Mouse (Mus musculus) liver, embryonic 13.5 days (tissue): ENCODE measurements around the gene Rtl1. TPM values are rescaled to one million over a fixed set of nuclear protein-coding genes. Genes with fewer than 3 reads are reported as not detected.

Experiments
- ATAC-seq: fragments of 200-750 bp; cut with Nextera tagmentation; 2 replicates; pipeline ENCODE4 v1.8.0; 2017; ENCODE audit warnings: low read depth, mild to moderate bottlenecking, moderate number of reproducible peaks, moderate library complexity
- DNase-seq: peaks from one replicate; pipeline ENCODE4 v3.0.0; 2022
- H3K27ac ChIP-seq: fragments of 300-500 bp; sonication (generic); 2 replicates; pipeline ENCODE4 v1.5.1; 2015; ENCODE audit warnings: moderate library complexity, mild to moderate bottlenecking, inconsistent platforms
- H3K27me3 ChIP-seq: fragments of 300-500 bp; sonication (generic); 2 replicates; pipeline ENCODE4 v1.6.1; 2015; ENCODE audit warnings: mild to moderate bottlenecking, inconsistent platforms
- H3K36me3 ChIP-seq: fragments of 300-500 bp; sonication (generic); 2 replicates; pipeline ENCODE4 v1.6.1; 2015; ENCODE audit warnings: mild to moderate bottlenecking, inconsistent platforms
- H3K4me1 ChIP-seq: fragments of 300-500 bp; sonication (generic); replicated peaks from 2 replicates; pipeline ENCODE4 v1.6.1; 2015; ENCODE audit warnings: inconsistent platforms
- H3K4me2 ChIP-seq: fragments of 300-500 bp; sonication (generic); 2 replicates; pipeline ENCODE4 v1.6.1; 2015; ENCODE audit warnings: inconsistent platforms, mild to moderate bottlenecking, moderate library complexity
- H3K4me3 ChIP-seq: fragments of 300-500 bp; sonication (generic); replicated peaks from 2 replicates; pipeline ENCODE4 v1.5.1; 2015; ENCODE audit warnings: mild to moderate bottlenecking, inconsistent platforms
- H3K9ac ChIP-seq: fragments of 300-500 bp; sonication (generic); 2 replicates; pipeline ENCODE4 v1.6.1; 2015; ENCODE audit warnings: mild to moderate bottlenecking, inconsistent platforms
- H3K9me3 ChIP-seq: fragments of 300-500 bp; sonication (generic); replicated peaks from 2 replicates; pipeline ENCODE4 v1.6.1; 2016; ENCODE audit warnings: inconsistent platforms
- WGBS: fragments of 180-500 bp; shearing (Covaris S2); methylation state at CpG from one replicate; pipeline ENCODE4 v1.1.7; 2015; ENCODE audit not compliant: insufficient replicate concordance; 5-methylcytosine and 5-hydroxymethylcytosine counted together
- polyA plus RNA-seq: library from polyadenylated mRNA; unstranded; fragments of >200 nt; fragmentation: Nextera tagmentation; extraction: Ambion mirVana; gene quantifications from 2 replicates; pipeline ENCODE4 v1.2.1, GENCODE M21; 2015

Gene Rtl1
- polyA plus RNA-seq, 1 experiment from 2014 or later: 0.74 TPM

- WGBS: 58% methylated on average over 4 of the region's 4 CpGs
- no peak for ATAC-seq
- H3K36me3 ChIP-seq: 0 out of 2 replicates have a peak, but pooled peaks cover 10% of the 10 kb centered on the region
Observed at GRCm38 (mm10) chr12:109572259-109572658, 27.9 kb downstream of the Rtl1 start.

GRCm38 (mm10) chr12:109560111-109560695 lies 39.9 kb downstream of the Rtl1 start:
- no peaks in the 10 kb centered on the region for H3K36me3 ChIP-seq
- H3K9ac ChIP-seq: no peak overlapping the region
- H3K27me3 ChIP-seq: no peaks in the 10 kb centered on the region
- no peak overlapping the region for H3K4me2 ChIP-seq
- H3K27ac ChIP-seq: no peak overlapping the region
- whole genome bisulfite sequencing: 63% methylated on average over 10 of the region's 10 CpGs
- no peak overlapping the region for H3K4me3 ChIP-seq
- ATAC-seq (no peak), DNase-seq (no peak)
- no peaks in the 10 kb centered on the region for H3K9me3 ChIP-seq
- H3K4me1 ChIP-seq: no peaks in the 10 kb centered on the region

More at GRCm38 (mm10) chr12:109572259-109572658, 27.9 kb downstream of the Rtl1 start:
- H3K4me3 ChIP-seq: no peak overlapping the region
- H3K9me3 ChIP-seq: no peaks in the 10 kb centered on the region
- H3K4me2 ChIP-seq: no peak overlapping the region
- H3K9ac ChIP-seq: no peak overlapping the region
- DNase-seq: no peak
- H3K27ac ChIP-seq: no peak overlapping the region
- no peaks in the 10 kb centered on the region for H3K27me3 ChIP-seq
- H3K4me1 ChIP-seq: no peaks in the 10 kb centered on the region

GRCm38 (mm10) chr12:109558891-109559487 lies 41.1 kb downstream of the Rtl1 start:
- Histone ChIP-seq H3K27ac (no peak overlapping the region), H3K4me2 (no peak overlapping the region), H3K4me3 (no peak overlapping the region), H3K4me1 (no peaks in the 10 kb centered on the region), H3K9ac (no peak overlapping the region), H3K36me3 (no peaks in the 10 kb centered on the region), H3K9me3 (no peaks in the 10 kb centered on the region), H3K27me3 (no peaks in the 10 kb centered on the region)
- no peak for ATAC-seq
- 66% methylated on average over 7 of the region's 7 CpGs for WGBS
- DNase-seq: no peak

- Histone ChIP-seq H3K27ac (no peak overlapping the region), H3K9ac (no peak overlapping the region), H3K4me3 (no peak overlapping the region), H3K4me2 (no peak overlapping the region), H3K27me3 (no peaks in the 10 kb centered on the region), H3K36me3 (no peaks in the 10 kb centered on the region), H3K4me1 (no peaks in the 10 kb centered on the region), H3K9me3 (no peaks in the 10 kb centered on the region)
- DNase-seq (no peak), ATAC-seq (no peak)
- WGBS: 69% methylated on average over 12 of the region's 12 CpGs
Observed at GRCm38 (mm10) chr12:109558226-109558824, 41.8 kb downstream of the Rtl1 start.

GRCm38 (mm10) chr12:109555837-109556409 lies 44.2 kb downstream of the Rtl1 start:
- WGBS: 62% methylated on average over 15 of the region's 15 CpGs

GRCm38 (mm10) chr12:109553568-109553967 lies 46.6 kb downstream of the Rtl1 start:
- Histone ChIP-seq H3K4me1 (no peaks in the 10 kb centered on the region), H3K27ac (no peak overlapping the region), H3K27me3 (no peaks in the 10 kb centered on the region), H3K4me2 (no peak overlapping the region), H3K9ac (no peak overlapping the region), H3K9me3 (no peaks in the 10 kb centered on the region), H3K36me3 (no peaks in the 10 kb centered on the region; the same call in 1 of the 2 replicates), H3K4me3 (no peak overlapping the region)
- no peak for DNase-seq
- WGBS: 73% methylated on average over 1 of the region's 1 CpGs
- no peak for ATAC-seq

More at GRCm38 (mm10) chr12:109555837-109556409, 44.2 kb downstream of the Rtl1 start:
- Histone ChIP-seq H3K4me1 (no peaks in the 10 kb centered on the region), H3K9ac (no peak overlapping the region), H3K9me3 (no peaks in the 10 kb centered on the region), H3K36me3 (no peaks in the 10 kb centered on the region; the same call in 1 of the 2 replicates), H3K27ac (no peak overlapping the region), H3K27me3 (no peaks in the 10 kb centered on the region), H3K4me2 (no peak overlapping the region), H3K4me3 (no peak overlapping the region)
- no peak for ATAC-seq
- no peak for DNase-seq

GRCm38 (mm10) chr12:109552754-109553525 lies 47.2 kb downstream of the Rtl1 start:
- no peaks in the 10 kb centered on the region for H3K27me3 ChIP-seq
- ATAC-seq (no peak), DNase-seq (no peak)
- H3K9ac ChIP-seq: no peak overlapping the region
- H3K4me2 ChIP-seq: no peak overlapping the region
- H3K9me3 ChIP-seq: no peaks in the 10 kb centered on the region
- H3K4me3 ChIP-seq: no peak overlapping the region
- H3K4me1 ChIP-seq: no peaks in the 10 kb centered on the region
- WGBS: 69% methylated on average over 18 of the region's 18 CpGs
- no peak overlapping the region for H3K27ac ChIP-seq
- no peaks in the 10 kb centered on the region; the same call in 1 of the 2 replicates for H3K36me3 ChIP-seq

GRCm38 (mm10) chr12:109551771-109552170 lies 48.4 kb downstream of the Rtl1 start:
- Histone ChIP-seq H3K9ac (no peak overlapping the region), H3K4me3 (no peak overlapping the region), H3K4me2 (no peak overlapping the region), H3K9me3 (no peaks in the 10 kb centered on the region), H3K27me3 (no peaks in the 10 kb centered on the region), H3K27ac (no peak overlapping the region), H3K4me1 (0 out of 2 replicates have a peak, but pooled peaks cover under 1% of the 10 kb centered on the region), H3K36me3 (no peaks in the 10 kb centered on the region; the same call in 1 of the 2 replicates)
- ATAC-seq: no peak
- no peak for DNase-seq
- WGBS: 64% methylated on average over 2 of the region's 2 CpGs

GRCm38 (mm10) chr12:109547085-109547484 lies 53.0 kb downstream of the Rtl1 start:
- 20% methylated on average over 2 of the region's 2 CpGs for whole genome bisulfite sequencing
- no peak overlapping the region for H3K9ac ChIP-seq
- no peak for ATAC-seq
- H3K4me2 ChIP-seq: no peak overlapping the region
- no peak overlapping the region for H3K27ac ChIP-seq
- H3K9me3 ChIP-seq: peaks cover 3% of the 10 kb centered on the region; the same call in 1 of the 2 replicates
- 0 out of 2 replicates have a peak, but pooled peaks cover 4% of the 10 kb centered on the region for H3K4me1 ChIP-seq
- no peaks in the 10 kb centered on the region for H3K27me3 ChIP-seq
- DNase-seq: no peak
- H3K36me3 ChIP-seq: no peaks in the 10 kb centered on the region; the same call in 1 of the 2 replicates
- H3K4me3 ChIP-seq: no peak overlapping the region

GRCm38 (mm10) chr12:109545875-109546732 lies 54.0 kb downstream of the Rtl1 start:
- WGBS: 59% methylated on average over 30 of the region's 30 CpGs
- H3K4me2 ChIP-seq: no peak overlapping the region
- DNase-seq: no peak
- no peak for ATAC-seq
- H3K4me3 ChIP-seq: no peak overlapping the region
- peaks cover 9% of the 10 kb centered on the region for H3K27me3 ChIP-seq
- no peak overlapping the region for H3K9ac ChIP-seq
- peaks cover 5% of the 10 kb centered on the region; the same call in 1 of the 2 replicates for H3K9me3 ChIP-seq
- H3K4me1 ChIP-seq: 0 out of 2 replicates have a peak, but pooled peaks cover 4% of the 10 kb centered on the region
- no peak overlapping the region for H3K27ac ChIP-seq
- no peaks in the 10 kb centered on the region for H3K36me3 ChIP-seq
